Mouse (Mus musculus) embryo, embryonic 11 days (tissue): ENCODE data around the gene Tbrg1.

Source experiments
- DNase-seq: peaks from one replicate; pipeline ENCODE4 v3.0.0-alpha.2; 2015

Gene Tbrg1

DNA sequence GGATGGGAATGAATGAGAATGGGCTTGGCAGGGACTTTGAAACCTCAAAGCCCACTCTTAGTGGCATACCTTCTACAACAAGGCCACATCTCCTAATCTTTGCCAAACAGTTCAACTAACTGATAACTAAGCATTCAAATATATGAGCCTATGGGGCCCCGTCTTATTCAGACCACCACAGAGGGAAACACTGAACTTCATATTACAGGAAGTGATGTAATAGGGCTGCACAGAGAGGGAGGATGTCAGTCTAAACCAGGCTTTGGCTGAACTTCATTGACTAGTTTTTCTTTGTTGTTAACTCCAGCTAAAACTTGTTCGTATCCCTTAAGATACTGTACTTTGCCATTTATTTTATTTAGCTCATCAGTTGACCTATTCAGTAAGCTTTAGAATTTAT, 27.2 kb downstream of the Tbrg1 start:
- DNase-seq: no peak

DNA sequence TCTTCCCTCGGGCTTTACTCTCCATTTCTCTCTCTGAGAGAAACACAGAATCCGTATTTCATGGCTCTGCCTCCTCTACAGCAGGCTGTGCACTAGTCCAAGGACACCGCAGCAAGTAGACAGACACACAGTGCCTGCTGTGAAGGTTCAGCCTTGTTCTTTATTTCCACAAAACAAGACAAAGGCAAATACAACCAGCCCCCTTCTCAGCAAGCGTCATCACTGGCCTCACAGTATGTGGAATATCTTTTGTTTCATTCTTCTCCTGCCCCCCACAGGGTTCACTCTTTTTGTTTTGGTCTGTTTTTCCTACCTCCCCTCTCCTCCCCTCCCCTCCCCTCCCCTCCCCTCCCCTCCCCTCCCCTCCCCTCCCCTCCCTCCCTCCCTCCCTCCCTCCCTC, 28.5 kb downstream of the Tbrg1 start:
- DNase-seq: no peak

DNA sequence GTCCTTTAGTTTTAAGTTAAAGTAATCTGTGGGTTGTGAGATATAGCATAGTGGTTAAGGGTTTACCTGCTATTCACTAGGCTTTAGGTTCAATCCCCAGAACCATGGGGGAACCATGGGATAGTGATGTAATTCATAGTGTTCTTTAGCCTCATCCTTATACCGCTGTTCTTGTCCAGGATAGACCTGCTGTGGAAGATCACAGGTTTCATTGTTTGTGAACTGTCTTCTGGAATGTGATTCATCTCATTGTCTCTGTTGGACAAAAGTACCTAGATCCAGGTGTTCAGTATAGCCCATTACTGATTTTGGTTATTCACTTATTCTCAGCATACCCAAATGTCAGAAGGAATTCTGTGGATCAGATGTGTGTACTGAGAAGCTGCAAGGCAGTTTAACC, 29.8 kb downstream of the Tbrg1 start:
- DNase-seq: no peak

DNA sequence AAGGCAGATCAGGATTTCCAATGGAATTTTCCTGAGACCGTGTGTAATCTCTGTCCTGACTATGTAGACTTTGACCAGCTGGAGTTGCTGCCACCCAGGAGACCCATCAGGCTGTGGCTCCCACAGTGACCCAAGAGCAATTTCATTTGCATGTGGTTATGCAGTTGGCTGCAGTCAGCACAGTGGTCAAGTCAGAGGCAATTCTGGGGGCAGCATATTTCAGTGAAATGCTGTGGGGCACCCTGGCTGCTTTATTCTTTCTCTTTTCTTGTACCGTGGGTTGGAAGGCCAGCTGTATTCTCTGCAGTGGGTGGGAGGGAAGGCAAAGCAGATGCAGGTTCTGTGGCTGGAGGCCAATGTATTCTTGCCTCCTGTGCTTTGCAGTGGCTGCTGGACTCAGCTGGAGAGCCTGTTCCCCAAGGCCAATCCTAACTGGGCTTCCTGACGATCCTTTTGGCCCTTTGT, 31.0 kb downstream of the Tbrg1 start:
- DNase-seq: peak; percentile 5

DNA sequence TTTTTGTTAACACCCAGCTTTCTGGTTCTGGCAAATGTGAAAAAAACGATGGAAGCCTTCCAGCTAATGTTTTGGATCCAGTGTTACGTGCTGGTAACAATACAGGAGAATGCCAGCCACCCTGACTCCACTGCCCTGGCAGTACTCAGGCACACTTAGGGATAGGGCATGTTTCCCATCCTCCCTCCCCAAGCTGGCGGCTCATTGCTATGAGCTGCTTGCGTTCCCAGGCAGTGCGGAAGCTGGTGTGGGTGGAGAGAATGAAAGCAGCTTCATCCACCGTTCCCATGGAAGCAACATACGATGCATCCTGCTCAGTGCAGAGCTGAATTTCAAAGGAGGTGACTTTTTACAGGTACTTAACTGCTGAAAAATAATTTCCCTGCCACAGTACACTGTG, 31.5 kb downstream of the Tbrg1 start:
- DNase-seq: peak; percentile 37

DNA sequence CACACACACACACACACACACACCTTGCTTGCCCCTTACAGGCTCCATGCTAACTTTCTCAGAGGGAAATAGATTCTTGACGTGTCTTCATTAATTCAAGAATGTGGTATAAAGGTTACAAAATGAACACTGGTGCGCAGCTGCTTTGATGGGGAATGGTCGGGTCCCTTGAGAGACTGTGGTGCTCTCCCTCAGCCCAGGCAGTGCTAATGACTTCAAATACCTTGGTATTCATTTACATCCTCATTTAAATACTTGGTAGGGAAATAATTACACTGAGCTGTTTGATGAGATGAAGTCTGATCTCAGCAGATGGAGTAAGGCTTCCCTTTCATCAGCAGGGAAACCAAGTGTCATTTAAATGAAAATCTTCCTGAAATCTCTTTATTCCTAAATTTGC, 32.0 kb downstream of the Tbrg1 start:
- DNase-seq: no peak

DNA sequence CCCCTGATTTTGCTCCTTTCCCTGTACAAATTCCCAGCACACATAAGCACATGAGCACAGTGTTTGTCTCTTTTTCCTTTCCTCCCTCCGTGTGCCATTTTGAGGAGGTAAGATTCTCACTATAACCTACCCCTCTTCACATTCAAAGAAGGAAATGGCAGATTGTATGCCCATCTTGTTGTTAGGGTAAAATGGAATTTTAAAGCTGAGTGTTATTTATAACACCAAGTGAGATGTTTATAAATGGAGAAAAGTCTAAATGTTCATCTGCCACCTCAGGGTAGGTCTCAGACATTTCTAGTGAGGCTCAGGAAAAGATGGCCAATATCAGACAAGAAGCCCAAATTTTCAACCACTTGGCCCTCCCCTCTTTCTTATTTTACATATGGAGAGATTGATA, 32.6 kb downstream of the Tbrg1 start:
- no peak for DNase-seq

DNA sequence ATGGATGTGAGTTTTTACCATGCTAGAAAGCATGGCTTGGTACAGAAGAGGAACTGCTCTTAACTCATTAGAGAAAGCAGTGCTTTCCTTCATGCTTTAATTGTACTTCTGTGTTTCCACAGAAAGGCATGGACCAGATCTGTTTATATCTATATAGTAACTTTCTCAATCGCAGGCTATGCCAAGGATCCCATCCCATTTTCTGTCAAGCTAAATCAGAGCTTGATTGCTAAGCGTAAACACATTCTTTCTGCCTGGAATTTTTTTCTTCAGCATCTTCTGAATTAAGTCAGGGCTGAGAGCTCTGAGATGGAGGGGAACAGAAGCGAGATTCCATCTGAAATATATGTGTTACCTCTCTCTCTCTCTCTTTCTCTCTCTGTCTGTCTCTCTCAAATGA, 33.1 kb downstream of the Tbrg1 start:
- DNase-seq: no peak

DNA sequence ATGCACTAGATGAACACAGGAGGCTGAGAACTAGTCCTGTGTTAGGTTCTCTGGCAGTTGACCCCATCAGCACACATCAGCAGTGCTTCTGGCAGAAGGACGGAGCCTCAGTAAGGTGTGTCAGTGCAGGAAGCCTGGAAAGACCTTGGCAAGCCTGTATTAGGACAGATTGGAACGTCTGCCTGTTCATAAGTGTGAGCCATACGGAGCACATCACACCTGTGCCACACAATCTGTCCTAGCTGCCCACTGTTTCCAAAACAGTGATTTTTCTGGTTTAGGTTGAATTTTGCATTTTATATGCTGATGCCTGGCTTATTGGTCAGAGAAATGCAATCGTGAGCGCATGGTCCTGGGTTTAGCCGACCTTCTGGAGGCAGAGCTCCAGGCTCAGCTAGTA, 35.8 kb downstream of the Tbrg1 start:
- DNase-seq: no peak

DNA sequence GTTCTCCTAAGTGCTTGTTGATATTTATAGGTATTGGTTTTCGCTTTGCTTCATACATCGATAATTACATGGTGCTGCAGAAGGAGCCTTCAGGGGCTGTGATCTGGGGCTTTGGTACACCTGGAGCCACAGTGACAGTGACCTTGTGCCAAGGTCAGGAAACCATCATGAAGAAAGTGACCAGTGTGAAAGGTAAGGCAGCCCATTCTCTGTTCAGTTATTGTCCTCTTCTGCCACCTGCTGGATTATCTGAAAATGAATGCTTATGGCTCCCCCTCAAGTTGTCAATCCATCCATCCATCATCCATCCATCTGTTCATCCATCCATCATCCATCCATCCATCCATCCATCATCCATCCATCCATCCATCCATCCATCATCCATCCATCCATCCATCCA, 40.3 kb downstream of the Tbrg1 start:
- DNase-seq: peak; percentile 64

DNA sequence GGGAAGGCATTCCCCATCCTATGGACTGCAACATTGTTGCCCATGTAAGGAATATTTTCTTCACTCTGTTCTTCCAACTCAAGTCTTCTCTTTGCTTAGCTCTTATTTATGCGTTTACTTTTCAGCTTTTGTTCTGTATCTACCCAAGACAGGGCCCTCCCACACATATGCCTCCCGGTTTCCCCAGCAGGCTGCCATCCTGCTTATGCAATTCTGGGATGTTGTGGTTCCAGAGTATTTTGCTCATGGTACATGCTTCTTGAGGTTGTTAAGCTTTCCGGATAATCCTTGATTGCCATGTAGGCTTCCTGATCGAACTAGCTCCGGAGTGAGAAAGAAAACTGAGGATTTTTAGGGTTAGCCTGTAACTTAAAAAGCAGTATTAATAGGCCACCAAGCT, 41.9 kb downstream of the Tbrg1 start:
- no peak for DNase-seq

DNA sequence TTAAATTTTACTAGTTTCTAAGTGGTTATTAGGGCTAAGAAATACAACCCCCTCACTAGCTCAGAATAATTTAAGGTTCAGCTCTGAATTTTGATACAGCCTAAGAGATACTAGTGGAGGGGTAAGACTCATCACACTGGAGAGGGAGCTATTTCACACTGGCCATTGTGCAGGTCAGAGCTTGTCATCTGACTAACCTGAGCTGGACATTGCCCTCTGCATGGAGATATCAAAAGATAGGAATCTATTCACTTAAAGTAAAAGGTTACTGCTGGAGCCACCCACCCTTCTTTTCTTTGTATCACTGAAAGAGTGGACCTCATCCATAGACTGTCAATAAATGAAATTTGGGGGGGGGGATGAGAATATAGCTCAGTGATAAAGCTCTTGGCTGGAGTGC, 42.8 kb downstream of the Tbrg1 start:
- no peak for DNase-seq

DNA sequence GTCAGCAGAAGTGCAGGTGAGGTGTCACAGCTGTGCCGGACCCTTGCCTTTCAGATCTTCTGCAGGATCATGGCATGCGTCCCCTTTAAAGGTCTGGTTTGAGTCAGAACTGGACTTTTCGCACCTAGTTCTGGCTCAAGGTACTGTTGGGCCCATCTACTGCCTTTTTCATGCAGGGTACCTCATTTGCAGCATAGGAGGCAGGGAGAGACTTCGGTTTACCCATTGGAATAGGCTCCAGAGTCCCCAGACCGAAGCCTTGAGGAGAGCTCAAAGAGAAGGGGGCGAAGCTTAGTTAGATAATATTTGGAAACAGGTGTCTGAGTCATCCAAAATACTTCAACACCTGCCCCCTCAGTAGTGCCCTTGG, 43.2 kb downstream of the Tbrg1 start:
- DNase-seq: no peak

DNA sequence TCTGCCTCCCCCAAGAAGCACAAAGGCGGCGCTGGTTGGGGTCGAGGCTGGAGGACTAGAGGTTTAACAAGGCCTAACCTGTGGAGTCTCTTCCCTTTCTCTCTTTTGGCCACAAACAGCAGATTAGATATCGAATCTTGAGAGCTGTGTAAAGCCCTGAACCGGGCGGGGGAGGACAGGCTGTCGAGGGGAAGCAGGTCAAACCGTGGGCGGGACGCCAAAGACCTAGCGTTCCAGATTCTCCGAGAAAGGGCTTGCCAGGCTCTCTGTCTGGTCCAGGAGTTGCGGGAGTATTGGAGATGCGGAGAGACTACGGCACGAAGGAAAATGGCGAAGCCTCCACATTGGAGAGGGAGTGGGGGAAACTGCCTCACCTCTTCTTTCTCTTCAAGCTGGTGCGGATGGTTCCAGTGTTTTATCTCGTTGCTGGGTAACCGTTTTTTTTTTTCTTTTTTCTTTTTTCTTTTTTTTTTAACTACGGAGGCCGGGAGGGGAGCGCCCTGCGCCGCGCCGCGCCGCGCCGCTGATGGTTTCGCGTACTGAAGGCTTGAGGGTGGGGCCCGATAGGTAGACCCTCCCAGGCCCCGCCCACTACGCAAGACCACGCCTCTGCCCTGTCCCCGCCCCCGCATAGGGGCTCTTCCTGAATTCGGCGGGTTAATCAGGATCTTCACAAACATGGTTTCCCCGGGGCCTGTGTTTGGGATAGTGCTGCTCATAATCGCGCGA, 43.8 kb downstream of the Tbrg1 start, which contains the start of gene Spa17:
Spa17 (minus strand) TSS at position 541 of the 729 bp plus-strand sequence.
- peak; percentile 96 for DNase-seq

DNA sequence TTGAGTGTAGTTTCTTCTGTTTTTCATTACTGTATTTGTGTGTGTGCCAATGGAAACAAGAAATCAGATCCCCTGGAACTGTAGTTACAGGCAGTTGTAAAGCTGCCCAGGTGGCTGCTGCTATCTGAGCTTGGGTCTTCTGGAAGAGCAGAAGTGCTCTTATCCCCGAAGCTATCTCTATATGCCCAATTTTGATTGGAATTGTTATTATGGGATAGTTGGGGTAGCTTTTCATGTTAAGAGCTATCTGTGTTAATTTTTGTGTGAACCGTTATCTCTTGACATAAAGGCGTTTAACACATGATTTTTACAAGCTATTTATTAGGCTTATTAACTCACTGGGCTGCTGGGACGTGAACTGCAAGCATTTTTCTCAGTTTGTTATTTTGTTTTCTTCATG, 47.6 kb downstream of the Tbrg1 start:
- DNase-seq: no peak

DNA sequence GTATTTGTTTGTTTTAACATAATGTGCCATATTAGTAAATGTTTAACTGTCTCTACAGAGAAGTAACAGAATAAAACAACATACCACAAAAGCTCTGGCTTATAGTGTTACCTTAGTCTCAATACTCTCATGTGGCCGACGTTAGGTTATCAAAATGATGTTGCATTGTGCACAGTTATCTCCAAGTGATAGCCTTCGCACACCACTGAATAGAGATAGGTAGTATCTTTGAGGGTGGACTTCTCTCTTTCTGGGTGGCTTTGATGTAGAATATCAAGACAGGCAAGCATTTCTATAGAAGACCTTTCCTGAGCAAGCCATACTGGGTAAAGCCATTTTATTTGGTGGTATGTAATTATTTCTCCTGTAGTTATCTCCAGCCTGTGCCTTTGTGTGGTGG, 52.0 kb downstream of the Tbrg1 start:
- DNase-seq: no peak

DNA sequence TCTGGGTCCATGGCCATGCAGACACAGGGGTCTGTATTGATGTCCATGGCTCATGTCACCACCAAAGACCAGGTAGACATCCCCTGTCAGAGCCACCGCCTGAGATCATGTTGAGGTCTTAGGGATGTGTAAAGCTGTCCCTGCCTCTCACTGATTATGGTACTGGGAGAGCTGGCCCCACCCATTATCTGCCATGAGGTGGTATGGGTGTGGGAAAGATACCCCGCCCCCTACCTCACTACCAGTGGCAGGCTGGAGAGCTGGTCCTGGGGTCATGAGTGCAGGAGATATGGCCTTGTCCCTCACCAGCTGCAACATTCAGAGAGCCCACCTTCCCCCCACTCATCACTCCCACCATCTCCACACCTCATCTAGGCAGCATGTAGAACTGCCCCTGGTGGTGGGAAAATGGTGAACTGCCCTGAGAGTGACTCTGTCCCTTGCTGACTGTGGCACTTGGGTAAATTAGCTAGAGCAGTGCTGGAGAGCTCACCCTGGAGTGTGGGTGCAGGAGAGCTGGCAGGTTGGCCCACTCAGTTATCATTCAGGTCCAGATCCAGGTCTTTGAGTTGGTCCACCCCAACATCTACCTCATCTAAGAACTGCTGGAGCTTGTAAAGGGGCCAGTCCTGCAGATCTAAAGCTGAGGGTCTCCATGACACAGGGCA, 56.4 kb downstream of the Tbrg1 start:
- no peak for DNase-seq
